Mouse (Mus musculus) left cerebral cortex, adult 11 months (tissue): Measurements from ENCODE around the gene Krtap22-2.
"Not testable (repeated sequence)": the region's sequence is repeated elsewhere in the genome, so short reads cannot be mapped to it uniquely, and the experiment has no call there.

Experiments used
- DNase-seq: peaks from one replicate; pipeline ENCODE4 v3.0.0; 2022; ENCODE audit warnings: low spot score

Krtap22-2 gene

DNA sequence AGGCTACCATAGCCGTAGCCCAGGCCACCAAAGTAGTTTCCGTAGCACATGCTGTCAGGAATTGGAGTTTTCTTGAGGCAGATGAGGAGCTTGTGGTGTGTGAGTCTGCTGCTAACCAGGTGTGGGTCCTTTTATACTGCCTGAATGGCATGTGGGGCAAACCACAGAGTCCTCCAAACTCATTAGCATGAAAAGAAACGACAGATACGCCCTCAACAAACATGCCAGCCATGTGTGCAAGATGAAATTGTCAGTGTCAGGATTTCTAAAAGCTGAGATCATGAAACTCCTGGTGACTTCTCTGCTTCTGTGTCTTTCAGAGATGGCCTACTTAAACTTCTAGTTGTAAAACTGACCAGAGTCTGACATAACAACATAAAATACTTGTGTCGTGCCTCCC, at the start of gene Krtap22-2:
Gene Krtap22-2 (minus strand): TSS at position 101 of the 400 bp plus-strand sequence.
- DNase-seq = no peak

DNA sequence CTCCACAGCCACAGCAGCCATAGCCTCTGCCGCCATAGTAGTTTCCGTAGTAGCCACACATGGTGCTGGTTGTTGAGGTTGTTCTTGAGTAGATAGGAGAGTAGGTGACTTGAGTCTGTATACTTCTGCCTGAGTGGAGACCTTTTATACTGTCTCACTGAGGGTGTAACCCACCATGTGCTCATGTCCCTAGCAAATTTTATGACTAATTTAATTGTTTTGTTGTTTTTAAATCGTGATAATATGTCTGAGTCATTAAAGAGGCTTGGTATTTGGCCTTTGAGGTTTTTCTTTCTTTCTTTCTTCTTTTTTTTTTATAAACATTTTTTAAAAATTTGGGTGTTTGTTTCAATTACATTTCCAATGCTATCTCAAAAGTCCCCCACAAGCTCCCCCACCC, 37.2 kb upstream of the Krtap22-2 start, which contains the start of gene Krtap6-5:
Gene Krtap6-5 (minus strand): TSS at position 101 of the 400 bp plus-strand sequence.
- DNase-seq = no peak

DNA sequence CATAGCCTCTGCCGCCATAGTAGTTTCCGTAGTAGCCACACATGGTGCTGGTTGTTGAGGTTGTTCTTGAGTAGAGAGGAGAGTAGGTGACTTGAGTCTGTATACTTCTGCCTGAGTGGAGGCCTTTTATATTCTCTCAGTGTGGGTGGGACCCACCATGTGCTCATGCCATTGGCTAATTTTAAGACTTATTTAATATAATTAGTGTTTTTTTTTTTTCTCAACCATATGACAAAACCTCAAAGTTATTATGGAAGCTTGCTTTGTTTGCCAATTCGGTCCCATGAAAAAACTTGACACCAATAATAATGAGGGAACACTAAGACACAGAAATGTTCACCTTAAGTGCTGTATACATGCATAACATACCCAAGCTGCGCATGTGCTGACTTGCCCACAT, 30.8 kb upstream of the Krtap22-2 start, which contains the start of gene Gm10228:
Gene Gm10228 (minus strand): TSS at position 101 of the 400 bp plus-strand sequence.
- DNase-seq = not testable (repeated sequence)

DNA sequence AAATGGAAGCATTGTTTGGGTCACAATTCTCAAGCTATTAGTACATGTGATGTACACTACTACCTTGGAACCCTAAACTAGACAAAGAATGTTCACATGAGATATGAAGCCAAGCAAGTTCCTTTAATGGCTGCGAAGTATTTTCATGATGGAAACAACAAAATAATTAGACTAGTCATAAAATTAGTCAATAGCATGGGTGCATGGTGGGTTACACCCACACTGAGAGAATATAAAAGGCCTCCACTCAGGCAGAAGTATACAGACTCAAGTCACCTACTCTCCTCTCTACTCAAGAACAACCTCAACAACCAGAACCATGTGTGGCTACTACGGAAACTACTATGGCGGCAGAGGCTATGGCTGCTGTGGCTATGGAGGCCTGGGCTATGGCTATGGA, 20.8 kb upstream of the Krtap22-2 start, which contains the start of gene Krtap6-1:
Gene Krtap6-1 (plus strand): TSS at position 301 of the 400 bp plus-strand sequence.
- not testable (repeated sequence) for DNase-seq

DNA sequence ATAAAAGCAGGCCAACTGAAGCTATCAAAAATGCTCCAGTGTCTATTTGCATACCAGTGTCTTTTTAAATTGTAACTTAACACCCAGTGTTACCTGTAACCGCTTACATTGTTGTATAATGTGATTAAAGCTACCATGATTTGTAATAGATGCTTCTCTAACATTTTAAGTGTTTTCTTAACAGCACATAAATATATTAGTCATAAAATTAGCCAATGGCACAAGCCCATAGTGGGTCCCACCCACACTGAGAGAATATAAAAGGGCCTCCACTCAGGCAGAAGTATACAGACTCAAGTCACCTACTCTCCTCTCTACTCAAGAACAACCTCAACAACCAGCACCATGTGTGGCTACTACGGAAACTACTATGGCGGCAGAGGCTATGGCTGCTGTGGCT, 4.4 kb upstream of the Krtap22-2 start, which contains the start of gene Gm10229:
Gene Gm10229 (plus strand): TSS at position 301 of the 400 bp plus-strand sequence.
- not testable (repeated sequence) for DNase-seq

DNA sequence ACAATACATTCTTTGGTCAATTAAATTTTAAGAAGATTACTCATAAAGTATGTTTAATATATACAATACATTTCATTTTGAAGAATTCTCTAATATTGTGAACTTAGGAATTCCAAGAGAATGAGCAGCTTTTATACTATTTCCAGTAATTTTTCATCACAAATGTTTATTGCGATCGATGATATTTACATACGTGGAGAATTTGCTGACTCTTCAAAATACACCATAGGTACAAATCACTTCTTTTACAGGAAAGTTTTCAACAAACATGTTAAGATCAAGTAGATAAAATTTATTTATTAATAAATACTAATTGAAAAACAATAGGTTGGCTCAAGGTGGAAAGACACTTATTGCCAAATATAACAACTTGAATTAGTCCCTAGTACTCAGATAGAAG, 3.4 kb upstream of the Krtap22-2 start:
- no peak for DNase-seq

DNA sequence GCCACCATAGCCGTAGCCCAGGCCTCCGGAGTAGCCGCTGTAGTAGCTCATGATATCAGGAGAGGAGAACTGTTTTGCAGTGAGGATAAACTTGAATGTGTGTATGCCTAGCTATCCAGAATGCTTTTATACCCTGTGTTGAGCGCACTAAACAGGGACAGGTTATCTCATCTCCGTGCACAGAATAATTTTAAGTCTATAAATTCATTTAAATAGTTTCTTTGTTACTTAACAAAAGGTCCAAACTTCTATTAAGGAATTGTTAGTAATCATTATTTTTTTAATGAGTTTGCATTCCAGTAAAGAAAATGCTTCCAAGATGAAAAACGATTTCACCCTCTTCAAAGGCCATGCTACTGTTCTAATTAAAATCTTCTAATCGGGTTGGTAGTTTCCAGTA, 47.8 kb downstream of the Krtap22-2 start, which contains the start of gene Krtap16-3:
Gene Krtap16-3 (minus strand): TSS at position 101 of the 400 bp plus-strand sequence.
- DNase-seq = no peak
